Mouse (Mus musculus) neural tube, embryonic 12.5 days (tissue): ENCODE measurements around the gene Olfr671. TPM values are rescaled to one million over a fixed set of nuclear protein-coding genes. Genes with fewer than 3 reads are reported as not detected.
"Not testable (repeated sequence)": the region's sequence is repeated elsewhere in the genome, so short reads cannot be mapped to it uniquely, and the experiment has no call there.

Experiments used
- ATAC-seq: fragments of 200-750 bp; cut with Nextera tagmentation; 2 replicates; pipeline ENCODE4 v1.8.0; 2017; ENCODE audit warnings: low read depth, mild to moderate bottlenecking, moderate TSS enrichment, moderate library complexity; ENCODE audit not compliant: low FRiP score
- H3K27ac ChIP-seq: fragments of 300-500 bp; sonication (generic); 2 replicates; pipeline ENCODE4 v1.5.1; 2016
- H3K27me3 ChIP-seq: fragments of 300-500 bp; sonication (generic); replicated peaks from 2 replicates; pipeline ENCODE4 v1.6.1; 2016; ENCODE audit warnings: mild to moderate bottlenecking
- H3K36me3 ChIP-seq: fragments of 300-500 bp; sonication (generic); 2 replicates; pipeline ENCODE4 v1.6.1; 2016; ENCODE audit warnings: mild to moderate bottlenecking
- H3K4me1 ChIP-seq: fragments of 300-500 bp; sonication (generic); 2 replicates; pipeline ENCODE4 v1.6.1; 2016
- H3K4me2 ChIP-seq: fragments of 300-500 bp; sonication (generic); replicated peaks from 2 replicates; pipeline ENCODE4 v1.6.1; 2016; ENCODE audit warnings: mild to moderate bottlenecking
- H3K4me3 ChIP-seq: fragments of 300-500 bp; sonication (generic); 2 replicates; pipeline ENCODE4 v1.5.1; 2016
- H3K9ac ChIP-seq: fragments of 300-500 bp; sonication (generic); 2 replicates; pipeline ENCODE4 v1.6.1; 2016; ENCODE audit warnings: mild to moderate bottlenecking
- H3K9me3 ChIP-seq: fragments of 300-500 bp; sonication (generic); 2 replicates; pipeline ENCODE4 v1.6.1; 2016; ENCODE audit warnings: mild to moderate bottlenecking
- WGBS: fragments of 180-500 bp; shearing (Covaris S2); methylation state at CpG from one replicate; pipeline ENCODE4 v1.1.7; 2016; 5-methylcytosine and 5-hydroxymethylcytosine counted together
- polyA plus RNA-seq: library from polyadenylated mRNA; unstranded; fragments of >200 nt; fragmentation: Nextera tagmentation; extraction: Ambion mirVana; gene quantifications from 2 replicates; pipeline ENCODE4 v1.2.1, GENCODE M21; 2016

Olfr671 gene
- polyA plus RNA-seq: not detected in 2 replicates

GRCm38 (mm10) chr7:104979026-104979425 lies at the start of gene Olfr671:
Gene Olfr671, minus strand, starts transcription at chr7:104979126.
- Histone ChIP-seq H3K4me1 (no peaks in the 10 kb centered on the region), H3K4me3 (no peak within 1 kb of the TSS), H3K9ac (no peak within 1 kb of the TSS), H3K4me2 (no peak within 1 kb of the TSS), H3K27me3 (no peaks in the 10 kb centered on the region), H3K9me3 (peaks cover 4% of the 10 kb centered on the region; the same call in 1 of the 2 replicates), H3K27ac (no peak within 1 kb of the TSS), H3K36me3 (no peaks in the 10 kb centered on the region)
- WGBS: 91% methylated on average over 1 of the region's 1 CpGs
- ATAC-seq: no peak

- Histone ChIP-seq H3K9ac (no peak within 1 kb of the TSS), H3K36me3 (no peaks in the 10 kb centered on the region), H3K27me3 (no peaks in the 10 kb centered on the region), H3K9me3 (no peaks in the 10 kb centered on the region), H3K4me3 (no peak within 1 kb of the TSS), H3K27ac (no peak within 1 kb of the TSS), H3K4me2 (no peak within 1 kb of the TSS), H3K4me1 (no peaks in the 10 kb centered on the region)
- ATAC-seq: no peak
- 80% methylated on average over 1 of the region's 1 CpGs for WGBS
These were observed 49.4 kb upstream of the Olfr671 start, which contains the start of gene Olfr675 for GRCm38 (mm10) chr7:105028360-105028759. Gene Olfr675, minus strand, starts transcription at chr7:105028460.

- Histone ChIP-seq H3K9me3 (no peaks in the 10 kb centered on the region), H3K4me3 (no peak overlapping the region), H3K36me3 (no peaks in the 10 kb centered on the region), H3K4me2 (no peak overlapping the region), H3K27me3 (no peaks in the 10 kb centered on the region), H3K27ac (no peak overlapping the region), H3K4me1 (no peaks in the 10 kb centered on the region), H3K9ac (no peak overlapping the region)
- ATAC-seq: no peak
- 85% methylated on average over 1 of the region's 1 CpGs for WGBS
These were observed 43.6 kb upstream of the Olfr671 start for GRCm38 (mm10) chr7:105022530-105022929.

GRCm38 (mm10) chr7:105001929-105002328 lies 23.0 kb upstream of the Olfr671 start, which contains the start of gene Olfr672:
Gene Olfr672, minus strand, starts transcription at chr7:105002029.
- ATAC-seq: no peak
- Histone ChIP-seq H3K27ac (no peak within 1 kb of the TSS), H3K27me3 (no peaks in the 10 kb centered on the region), H3K4me3 (no peak within 1 kb of the TSS), H3K4me2 (no peak within 1 kb of the TSS), H3K9me3 (no peaks in the 10 kb centered on the region), H3K4me1 (no peaks in the 10 kb centered on the region), H3K36me3 (no peaks in the 10 kb centered on the region), H3K9ac (no peak within 1 kb of the TSS)

GRCm38 (mm10) chr7:104972507-104972906 lies 6.4 kb downstream of the Olfr671 start:
- H3K4me1 ChIP-seq, H3K9ac ChIP-seq, ATAC-seq, H3K4me2 ChIP-seq, H3K27me3 ChIP-seq, H3K36me3 ChIP-seq, H3K9me3 ChIP-seq, H3K4me3 ChIP-seq, H3K27ac ChIP-seq: not testable (repeated sequence)
- 71% methylated on average over 2 of the region's 2 CpGs for WGBS

- Histone ChIP-seq H3K4me1 (no peaks in the 10 kb centered on the region), H3K27me3 (no peaks in the 10 kb centered on the region), H3K4me2 (no peak within 1 kb of the TSS), H3K27ac (no peak within 1 kb of the TSS), H3K36me3 (no peaks in the 10 kb centered on the region), H3K9me3 (no peaks in the 10 kb centered on the region), H3K9ac (no peak within 1 kb of the TSS), H3K4me3 (no peak within 1 kb of the TSS)
- ATAC-seq: no peak
- 62% methylated on average over 1 of the region's 1 CpGs for WGBS
These were observed 16.4 kb downstream of the Olfr671 start, which contains the start of gene Olfr670 for GRCm38 (mm10) chr7:104962520-104962919. Gene Olfr670, minus strand, starts transcription at chr7:104962620.

- H3K4me1 ChIP-seq, H3K4me3 ChIP-seq, H3K27ac ChIP-seq, H3K9me3 ChIP-seq, H3K36me3 ChIP-seq, H3K4me2 ChIP-seq, ATAC-seq, H3K27me3 ChIP-seq, H3K9ac ChIP-seq: not testable (repeated sequence)
- 91% methylated on average over 16 of the region's 16 CpGs for WGBS
These were observed 28.7 kb downstream of the Olfr671 start for GRCm38 (mm10) chr7:104950234-104950633.

- H3K4me3 ChIP-seq: no peak within 1 kb of the TSS
- no peaks in the 10 kb centered on the region for H3K9me3 ChIP-seq
- H3K27ac ChIP-seq: no peak within 1 kb of the TSS
- H3K4me2 ChIP-seq: no peak within 1 kb of the TSS
- H3K4me1 ChIP-seq: no peaks in the 10 kb centered on the region
- ATAC-seq: no peak
- H3K36me3 ChIP-seq: no peaks in the 10 kb centered on the region
- H3K27me3 ChIP-seq: no peaks in the 10 kb centered on the region
- H3K9ac ChIP-seq: no peak within 1 kb of the TSS
- 78% methylated on average over 1 of the region's 1 CpGs for WGBS
These were observed 45.0 kb downstream of the Olfr671 start, which contains the start of gene Olfr669 for GRCm38 (mm10) chr7:104933940-104934339. Gene Olfr669, plus strand, starts transcription at chr7:104934240.

GRCm38 (mm10) chr7:104927957-104928356 lies 51.0 kb downstream of the Olfr671 start, which contains the start of gene Olfr668:
Gene Olfr668, minus strand, starts transcription at chr7:104928057.
- no peaks in the 10 kb centered on the region for H3K36me3 ChIP-seq
- no peak within 1 kb of the TSS for H3K9ac ChIP-seq
- H3K4me2 ChIP-seq: no peak within 1 kb of the TSS
- ATAC-seq: no peak
- 73% methylated on average over 1 of the region's 1 CpGs for WGBS
- no peaks in the 10 kb centered on the region for H3K4me1 ChIP-seq
- no peak within 1 kb of the TSS for H3K27ac ChIP-seq
- H3K27me3 ChIP-seq: no peaks in the 10 kb centered on the region
- H3K4me3 ChIP-seq: no peak within 1 kb of the TSS
- H3K9me3 ChIP-seq: no peaks in the 10 kb centered on the region

Other genes with a start within 250 kb of the Olfr671 start
- not detected in 2 replicates for gene Usp17le, start 201.7 kb downstream of the Olfr671 start, polyA plus RNA-seq
- gene Usp17lb, start 136.5 kb downstream of the Olfr671 start, polyA plus RNA-seq: not detected in 2 replicates
- not detected in 2 replicates for gene Usp17la, start 122.1 kb downstream of the Olfr671 start, polyA plus RNA-seq
- not detected in 2 replicates for gene Olfr665, start 101.1 kb downstream of the Olfr671 start, polyA plus RNA-seq
- not detected in 2 replicates for gene Olfr666, start 83.2 kb downstream of the Olfr671 start, polyA plus RNA-seq
- gene Olfr667, start 57.6 kb downstream of the Olfr671 start, polyA plus RNA-seq: not detected in 2 replicates
- not detected in 2 replicates for gene Olfr668, start 51.1 kb downstream of the Olfr671 start, polyA plus RNA-seq
- gene Olfr669, start 44.9 kb downstream of the Olfr671 start, polyA plus RNA-seq: not detected in 2 replicates
- not detected in 2 replicates for gene Olfr670, start 16.5 kb downstream of the Olfr671 start, polyA plus RNA-seq
- not detected in 2 replicates for gene Olfr672, start 22.9 kb upstream of the Olfr671 start, polyA plus RNA-seq
- not detected in 2 replicates for gene Olfr675, start 49.3 kb upstream of the Olfr671 start, polyA plus RNA-seq
- gene Olfr676, start 53.6 kb upstream of the Olfr671 start, polyA plus RNA-seq: not detected in 2 replicates
- not detected in 2 replicates for gene Olfr677, start 72.2 kb upstream of the Olfr671 start, polyA plus RNA-seq
- gene Olfr678, start 85.3 kb upstream of the Olfr671 start, polyA plus RNA-seq: not detected in 2 replicates
- gene Olfr679, start 102.1 kb upstream of the Olfr671 start, polyA plus RNA-seq: not detected in 2 replicates
- gene Olfr680-ps1, start 113.7 kb upstream of the Olfr671 start, polyA plus RNA-seq: not detected in 2 replicates
- not detected in 2 replicates for gene Olfr681, start 137.7 kb upstream of the Olfr671 start, polyA plus RNA-seq
- not detected in 2 replicates for gene Olfr683, start 167.9 kb upstream of the Olfr671 start, polyA plus RNA-seq
- not detected in 2 replicates for gene Olfr684, start 184.5 kb upstream of the Olfr671 start, polyA plus RNA-seq
- not detected in 2 replicates for gene Olfr685, start 206.9 kb upstream of the Olfr671 start, polyA plus RNA-seq
- not detected in 2 replicates for gene Olfr686, start 228.4 kb upstream of the Olfr671 start, polyA plus RNA-seq